Mouse (Mus musculus): ENCODE measurements around the gene Rab3c. TPM values are rescaled to one million over a fixed set of nuclear protein-coding genes. Genes with fewer than 3 reads are reported as not detected.

The Rab3c gene
- polyA plus RNA-seq, 1 experiment = 0.26 TPM

DNA sequence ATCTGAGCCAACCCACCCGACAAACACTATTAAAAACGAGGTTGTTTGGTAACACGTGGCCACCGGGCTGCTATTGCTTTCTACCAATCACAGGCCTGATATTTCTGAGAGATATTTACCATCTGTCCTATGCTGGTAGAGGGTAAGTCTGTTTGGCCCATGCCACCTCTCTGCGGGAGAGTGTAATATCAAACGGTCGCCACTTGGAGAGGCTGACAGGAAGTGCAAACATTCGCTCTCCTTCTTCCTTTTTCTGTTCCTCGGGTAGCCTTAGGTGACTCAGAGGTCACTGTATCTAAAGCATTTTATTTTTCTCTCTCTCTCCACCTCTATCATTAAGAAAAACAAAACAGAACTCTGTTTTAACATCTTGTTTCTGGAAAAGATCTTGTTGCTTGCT is 241.6 kb downstream of the Rab3c start:
- WGBS = 50% methylated on average over 9 of the region's 9 CpGs
- no peak for DNase-seq
- Histone ChIP-seq H3K4me1 (ENCODE audit: control insufficient read depth, insufficient read depth, low read length) (no peaks in the 10 kb centered on the region), H3K4me3 (replicated peaks; ENCODE audit: extremely low read depth, low read depth, low read length) (no peak overlapping the region)
- TF ChIP-seq POLR2A (IDR thresholded peaks at IDR 0.05; ENCODE audit: borderline replicate concordance, extremely low read depth, low read depth, low read length) (no peak), CTCF (IDR thresholded peaks at IDR 0.05; ENCODE audit: insufficient read depth, low read length) (no peak)

DNA sequence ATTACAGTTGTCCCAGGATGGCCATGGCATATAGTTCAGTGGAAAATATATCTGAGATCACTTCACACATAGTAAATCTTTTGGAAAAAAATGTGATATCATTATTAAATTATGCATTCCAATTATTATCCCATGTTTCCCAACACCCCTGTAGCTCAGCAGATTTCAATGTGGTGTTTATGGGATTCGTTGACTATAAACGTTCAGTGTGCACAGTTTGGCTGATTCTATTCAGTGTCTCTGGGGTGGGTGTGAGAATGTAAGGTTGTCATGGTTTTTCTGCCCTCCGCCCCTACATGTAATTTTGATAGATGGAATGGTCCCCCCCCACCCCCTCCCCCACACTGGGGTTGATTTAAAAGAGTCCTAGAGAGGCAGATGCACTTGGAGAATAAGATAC is 242.3 kb downstream of the Rab3c start:
- Histone ChIP-seq H3K4me1 (ENCODE audit: control insufficient read depth, insufficient read depth, low read length) (no peaks in the 10 kb centered on the region), H3K4me3 (replicated peaks; ENCODE audit: extremely low read depth, low read depth, low read length) (no peak overlapping the region)
- DNase-seq = no peak
- WGBS = 89% methylated on average over 3 of the region's 3 CpGs
- no peak for TF ChIP-seq CTCF (IDR thresholded peaks at IDR 0.05; ENCODE audit: insufficient read depth, low read length)
- no peak for TF ChIP-seq POLR2A (IDR thresholded peaks at IDR 0.05; ENCODE audit: borderline replicate concordance, extremely low read depth, low read depth, low read length)

DNA sequence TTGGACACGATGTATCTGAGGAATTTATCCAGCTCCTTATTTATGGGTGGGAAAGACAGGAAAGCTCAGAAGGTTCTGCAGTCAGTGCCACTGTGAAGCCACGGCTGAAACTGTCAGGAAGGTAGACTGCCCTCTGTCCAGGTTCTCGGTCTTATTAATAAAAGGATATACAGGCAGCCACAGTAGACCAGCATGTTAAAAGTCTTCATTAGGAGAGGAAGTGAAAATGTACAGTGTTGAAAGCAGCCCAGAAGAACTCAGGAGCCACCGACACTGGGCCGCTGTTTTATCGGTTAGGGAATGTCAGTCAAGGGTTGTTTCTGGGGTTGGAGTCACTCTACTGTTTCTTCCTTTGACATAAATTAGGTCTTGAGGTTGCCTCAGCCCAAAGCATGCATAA is 245.9 kb downstream of the Rab3c start:
- no peak for TF ChIP-seq CTCF (IDR thresholded peaks at IDR 0.05; ENCODE audit: insufficient read depth, low read length)
- TF ChIP-seq POLR2A (IDR thresholded peaks at IDR 0.05; ENCODE audit: borderline replicate concordance, extremely low read depth, low read depth, low read length) = no peak
- H3K4me1 ChIP-seq (ENCODE audit: control insufficient read depth, insufficient read depth, low read length) = no peaks in the 10 kb centered on the region
- WGBS = 70% methylated on average over 6 of the region's 6 CpGs
- H3K4me3 ChIP-seq (replicated peaks; ENCODE audit: extremely low read depth, low read depth, low read length) = no peak overlapping the region
- no peak for DNase-seq

GRCm38 (mm10) chr13:110034041-110034440 is 246.8 kb downstream of the Rab3c start:
- no peak overlapping the region for H3K4me3 ChIP-seq (replicated peaks; ENCODE audit: extremely low read depth, low read depth, low read length)
- DNase-seq = no peak
- WGBS = 80% methylated on average over 7 of the region's 7 CpGs
- no peak for TF ChIP-seq POLR2A (IDR thresholded peaks at IDR 0.05; ENCODE audit: borderline replicate concordance, extremely low read depth, low read depth, low read length)
- no peak for TF ChIP-seq CTCF (IDR thresholded peaks at IDR 0.05; ENCODE audit: insufficient read depth, low read length)
- H3K4me1 ChIP-seq (ENCODE audit: control insufficient read depth, insufficient read depth, low read length) = no peaks in the 10 kb centered on the region

GRCm38 (mm10) chr13:110031886-110032285 is 248.9 kb downstream of the Rab3c start:
- no peak for DNase-seq
- no peak for TF ChIP-seq POLR2A (IDR thresholded peaks at IDR 0.05; ENCODE audit: borderline replicate concordance, extremely low read depth, low read depth, low read length)
- TF ChIP-seq CTCF (IDR thresholded peaks at IDR 0.05; ENCODE audit: insufficient read depth, low read length) = no peak
- Histone ChIP-seq H3K4me1 (ENCODE audit: control insufficient read depth, insufficient read depth, low read length) (no peaks in the 10 kb centered on the region), H3K4me3 (replicated peaks; ENCODE audit: extremely low read depth, low read depth, low read length) (no peak overlapping the region)
- 26% methylated on average over 6 of the region's 6 CpGs for WGBS

- Histone ChIP-seq H3K4me3 (replicated peaks; ENCODE audit: extremely low read depth, low read depth, low read length) (no peak overlapping the region), H3K4me1 (ENCODE audit: control insufficient read depth, insufficient read depth, low read length) (no peaks in the 10 kb centered on the region)
- WGBS = 64% methylated on average over 8 of the region's 8 CpGs
- TF ChIP-seq POLR2A (IDR thresholded peaks at IDR 0.05; ENCODE audit: borderline replicate concordance, extremely low read depth, low read depth, low read length) (no peak), CTCF (IDR thresholded peaks at IDR 0.05; ENCODE audit: insufficient read depth, low read length) (no peak)
- DNase-seq = no peak
These were observed 249.7 kb downstream of the Rab3c start for GRCm38 (mm10) chr13:110031061-110031460.

- 75% methylated on average over 10 of the region's 10 CpGs for WGBS
- Histone ChIP-seq H3K4me1 (ENCODE audit: control insufficient read depth, insufficient read depth, low read length) (no peaks in the 10 kb centered on the region), H3K4me3 (replicated peaks; ENCODE audit: extremely low read depth, low read depth, low read length) (no peak overlapping the region)
- TF ChIP-seq POLR2A (IDR thresholded peaks at IDR 0.05; ENCODE audit: borderline replicate concordance, extremely low read depth, low read depth, low read length) (no peak), CTCF (IDR thresholded peaks at IDR 0.05; ENCODE audit: insufficient read depth, low read length) (no peak)
- no peak for DNase-seq
These were observed 256.2 kb downstream of the Rab3c start for GRCm38 (mm10) chr13:110024381-110025161.

DNA sequence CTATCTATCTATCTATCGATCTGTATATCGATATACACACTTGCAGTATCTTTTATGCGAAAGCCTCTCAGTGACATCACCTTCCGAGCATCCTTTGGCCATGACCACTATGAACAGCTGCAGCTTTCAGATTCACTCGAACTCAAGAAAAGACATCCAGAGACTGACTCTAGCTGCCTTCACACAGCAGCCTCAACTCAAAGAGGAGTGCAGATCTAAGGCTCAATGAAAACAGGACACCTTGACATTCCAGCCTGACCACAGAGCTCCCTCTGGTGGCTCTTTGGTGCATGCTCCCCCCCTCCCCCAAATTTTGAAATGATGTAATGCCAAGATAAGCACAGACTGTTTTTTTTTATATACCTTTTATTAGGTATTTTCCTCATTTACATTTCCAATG is 257.8 kb downstream of the Rab3c start:
- Histone ChIP-seq H3K4me1 (ENCODE audit: control insufficient read depth, insufficient read depth, low read length) (peaks cover 5% of the 10 kb centered on the region; the same call in 1 of the 2 replicates), H3K4me3 (replicated peaks; ENCODE audit: extremely low read depth, low read depth, low read length) (no peak overlapping the region)
- no peak for DNase-seq
- TF ChIP-seq POLR2A (IDR thresholded peaks at IDR 0.05; ENCODE audit: borderline replicate concordance, extremely low read depth, low read depth, low read length) = no peak
- TF ChIP-seq CTCF (IDR thresholded peaks at IDR 0.05; ENCODE audit: insufficient read depth, low read length) = peak; percentile 61
- 77% methylated on average over 5 of the region's 5 CpGs for WGBS

DNA sequence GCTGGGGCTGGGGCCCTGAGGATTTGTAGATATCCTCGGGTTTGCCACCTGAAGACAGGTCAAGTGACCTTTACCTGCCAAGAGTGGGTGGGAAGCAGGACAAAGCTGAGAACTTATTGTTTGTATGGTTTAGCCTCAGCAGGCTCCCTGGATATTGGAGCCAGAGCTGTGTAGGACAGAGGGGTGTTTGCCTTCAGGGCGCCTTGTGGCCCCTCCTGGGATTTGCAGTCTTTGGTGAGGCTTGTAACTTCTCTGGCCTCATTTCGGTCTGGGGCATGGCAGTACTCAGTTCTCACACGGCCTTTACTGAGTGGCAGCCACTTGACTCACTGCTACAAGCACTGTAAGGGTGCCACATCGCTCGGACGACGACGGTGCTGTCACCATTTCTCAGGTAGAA is 261.0 kb downstream of the Rab3c start:
- DNase-seq = no peak
- no peak for TF ChIP-seq POLR2A (IDR thresholded peaks at IDR 0.05; ENCODE audit: borderline replicate concordance, extremely low read depth, low read depth, low read length)
- TF ChIP-seq CTCF (IDR thresholded peaks at IDR 0.05; ENCODE audit: insufficient read depth, low read length) = no peak
- peaks cover 5% of the 10 kb centered on the region; the same call in 1 of the 2 replicates for H3K4me1 ChIP-seq (ENCODE audit: control insufficient read depth, insufficient read depth, low read length)
- no peak overlapping the region for H3K4me3 ChIP-seq (replicated peaks; ENCODE audit: extremely low read depth, low read depth, low read length)
- 64% methylated on average over 9 of the region's 9 CpGs for WGBS
